Mouse (Mus musculus) lung, postnatal 0 days (tissue): ENCODE results near the gene Kif22. TPM values are rescaled to one million over a fixed set of nuclear protein-coding genes. Genes with fewer than 3 reads are reported as not detected.
A peak's percentile ranks its signal among the peaks of the same experiment; 100 is the strongest.

Experiments used
- ATAC-seq: fragments of 200-750 bp; cut with Nextera tagmentation; 2 replicates; pipeline ENCODE4 v1.8.0; 2017; ENCODE audit warnings: moderate library complexity
- DNase-seq: peaks from one replicate; pipeline ENCODE4 v3.0.0-alpha.2; 2016; ENCODE audit warnings: low spot score
- H3K27ac ChIP-seq: fragments of 300-500 bp; sonication (generic); 2 replicates; pipeline ENCODE4 v1.5.1; 2014; ENCODE audit warnings: antibody characterized with exemption, mild to moderate bottlenecking, low read length, mixed read lengths
- H3K27me3 ChIP-seq: fragments of 300-500 bp; sonication (generic); replicated peaks from 2 replicates; pipeline ENCODE4 v1.6.1; 2014; ENCODE audit warnings: low read length, mixed read lengths; ENCODE audit not compliant: insufficient read depth
- H3K36me3 ChIP-seq: fragments of 300-500 bp; sonication (generic); 2 replicates; pipeline ENCODE4 v1.6.1; 2014; ENCODE audit warnings: low read length, mixed read lengths; ENCODE audit not compliant: insufficient read depth
- H3K4me1 ChIP-seq: fragments of 300-500 bp; sonication (generic); 2 replicates; pipeline ENCODE4 v1.6.1; 2014; ENCODE audit warnings: antibody characterized with exemption, low read depth, low read length, mixed read lengths; ENCODE audit not compliant: insufficient read depth
- H3K4me2 ChIP-seq: fragments of 300-500 bp; sonication (generic); replicated peaks from 2 replicates; pipeline ENCODE4 v1.6.1; 2014; ENCODE audit warnings: low read depth, mild to moderate bottlenecking, low read length, moderate library complexity, mixed read lengths
- H3K4me3 ChIP-seq: fragments of 300-500 bp; sonication (generic); 2 replicates; pipeline ENCODE4 v1.5.1; 2014; ENCODE audit warnings: low read depth, low read length
- H3K9ac ChIP-seq: fragments of 300-500 bp; sonication (generic); replicated peaks from 2 replicates; pipeline ENCODE4 v1.6.1; 2014; ENCODE audit warnings: low read depth, mild to moderate bottlenecking
- H3K9me3 ChIP-seq: fragments of 300-500 bp; sonication (generic); 2 replicates; pipeline ENCODE4 v1.6.1; 2016; ENCODE audit warnings: low read length, mixed read lengths
- CTCF ChIP-seq: IDR thresholded peaks from 2 replicates; pipeline ENCODE4 v1.5.1; 2016; ENCODE audit warnings: antibody characterized with exemption, mild to moderate bottlenecking
- EP300 ChIP-seq: IDR thresholded peaks from 2 replicates; pipeline ENCODE4 v1.6.1; 2016; ENCODE audit warnings: antibody characterized with exemption, mild to moderate bottlenecking, control low read depth
- WGBS: fragments of 180-500 bp; shearing (Covaris S2); extraction: QIAGEN DNeasy Blood & Tissue Kit; methylation state at CpG from one replicate; pipeline ENCODE4 v1.1.7; 2014; 5-methylcytosine and 5-hydroxymethylcytosine counted together
- polyA plus RNA-seq: library from polyadenylated mRNA; unstranded; fragments of >200 nt; fragmentation: Nextera tagmentation; extraction: Ambion mirVana; gene quantifications from 2 replicates; pipeline ENCODE4 v1.2.1, GENCODE M21; 2015

Gene Kif22
- polyA plus RNA-seq, 1 experiment from 2014 or later: 7.0 TPM

DNA sequence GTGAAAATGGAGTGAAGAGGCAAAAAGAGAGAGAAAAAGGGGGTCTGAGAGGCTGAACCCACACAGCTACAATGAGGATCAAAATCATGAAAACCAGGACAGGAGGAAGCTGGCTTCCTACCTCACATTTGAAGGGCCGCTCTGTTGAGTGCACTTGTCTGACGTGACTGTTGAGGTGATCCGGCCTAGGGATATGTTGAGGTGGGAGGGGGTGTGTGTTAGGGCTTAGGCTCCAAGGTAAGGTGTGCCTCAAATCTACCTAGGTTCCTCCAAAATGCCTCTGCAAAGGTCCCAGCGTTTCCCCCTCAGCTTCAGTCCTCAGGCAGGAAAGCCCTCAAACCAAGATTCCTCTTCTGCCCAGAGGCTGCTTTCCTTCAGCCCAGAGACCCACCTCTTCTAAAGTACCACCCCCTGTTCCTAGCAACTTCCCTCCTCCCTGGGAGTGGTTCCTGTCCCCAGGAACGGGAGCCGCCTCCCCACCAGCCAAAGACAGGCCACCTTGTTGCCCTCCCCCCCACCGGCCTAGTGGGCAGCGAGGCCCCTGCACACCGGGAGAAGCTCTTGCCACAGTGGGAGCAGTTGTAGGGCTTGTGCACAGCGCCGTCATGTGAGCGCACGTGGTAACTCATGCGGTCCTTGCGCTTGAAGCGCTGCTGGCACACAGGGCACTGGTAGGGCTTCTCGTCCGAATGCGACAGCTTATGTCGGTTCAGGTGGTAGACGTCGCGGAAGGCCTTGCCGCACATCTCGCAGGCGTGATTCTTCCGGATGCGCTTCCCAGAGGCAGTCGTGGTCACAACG, 17.3 kb downstream of the Kif22 start:
- H3K27ac ChIP-seq: peak overlapping the region; percentile 96
- ATAC-seq (peak; percentile 40), DNase-seq (peak; percentile 94)
- no peaks in the 10 kb centered on the region; the same call in 1 of the 2 replicates for H3K36me3 ChIP-seq
- H3K27me3 ChIP-seq: no peaks in the 10 kb centered on the region
- TF ChIP-seq EP300: no peak
- peak; percentile 91 for TF ChIP-seq CTCF
- peak overlapping the region; percentile 92 for H3K4me3 ChIP-seq
- H3K4me2 ChIP-seq: peak overlapping the region; percentile 94
- no peaks in the 10 kb centered on the region for H3K9me3 ChIP-seq
- H3K4me1 ChIP-seq: peaks cover 22% of the 10 kb centered on the region; the same call in 1 of the 2 replicates
- H3K9ac ChIP-seq: peak overlapping the region; percentile 79
- under 1% methylated on average over 25 of the region's 30 CpGs for WGBS

- H3K27ac ChIP-seq: peak overlapping the region; percentile 96
- ATAC-seq (no peak), DNase-seq (no peak)
- H3K4me2 ChIP-seq: peak overlapping the region; percentile 94
- no peaks in the 10 kb centered on the region for H3K9me3 ChIP-seq
- 15% methylated on average over 19 of the region's 19 CpGs for WGBS
- H3K9ac ChIP-seq: no peak overlapping the region
- H3K4me3 ChIP-seq: peak overlapping the region; percentile 92
- no peaks in the 10 kb centered on the region for H3K27me3 ChIP-seq
- no peaks in the 10 kb centered on the region; the same call in 1 of the 2 replicates for H3K36me3 ChIP-seq
- peaks cover 22% of the 10 kb centered on the region; the same call in 1 of the 2 replicates for H3K4me1 ChIP-seq
- TF ChIP-seq EP300: no peak
- TF ChIP-seq CTCF: no peak
Measured at GRCm38 (mm10) chr7:127023896-127024690, 18.2 kb downstream of the Kif22 start.

DNA sequence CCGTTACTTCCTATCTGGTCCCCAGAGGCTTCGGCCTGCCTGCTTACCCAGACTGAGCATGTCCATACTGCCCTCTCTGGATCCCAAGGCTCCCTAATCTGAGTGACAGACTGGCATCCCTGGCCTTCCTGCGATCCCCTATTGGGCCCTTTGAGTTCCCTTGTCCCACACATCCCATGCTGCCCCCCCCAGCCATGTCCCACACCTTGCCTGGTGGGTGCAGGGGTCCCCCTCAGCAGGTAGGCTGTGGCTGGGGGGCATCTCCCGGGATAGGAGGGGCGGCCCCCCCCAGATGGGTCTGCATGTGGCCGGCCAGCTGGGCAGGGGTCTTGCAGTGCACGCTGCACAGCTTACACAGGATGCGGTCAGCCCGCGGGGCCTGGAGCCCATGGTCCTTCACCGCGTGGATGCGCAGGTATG, 19.0 kb downstream of the Kif22 start:
- WGBS: 67% methylated on average over 11 of the region's 13 CpGs
- H3K4me2 ChIP-seq: 0 out of 2 replicates have a peak overlapping the region, but pooled peaks have one; percentile 94

GRCm38 (mm10) chr7:127022528-127023271, 19.6 kb downstream of the Kif22 start:
- H3K36me3 ChIP-seq: no peaks in the 10 kb centered on the region; the same call in 1 of the 2 replicates
- H3K4me3 ChIP-seq: no peak overlapping the region
- H3K27ac ChIP-seq: 0 out of 2 replicates have a peak overlapping the region, but pooled peaks have one; percentile 9
- no peak overlapping the region for H3K4me2 ChIP-seq
- no peaks in the 10 kb centered on the region for H3K9me3 ChIP-seq
- no peak for DNase-seq
- H3K4me1 ChIP-seq: peaks cover 22% of the 10 kb centered on the region; the same call in 1 of the 2 replicates
- TF ChIP-seq CTCF: no peak
- no peak for TF ChIP-seq EP300
- H3K9ac ChIP-seq: no peak overlapping the region
- no peak for ATAC-seq
- no peaks in the 10 kb centered on the region for H3K27me3 ChIP-seq
- 74% methylated on average over 6 of the region's 7 CpGs for WGBS

More for the DNA sequence above, 19.0 kb downstream of the Kif22 start:
- H3K36me3 ChIP-seq: no peaks in the 10 kb centered on the region; the same call in 1 of the 2 replicates
- H3K9ac ChIP-seq: no peak overlapping the region
- H3K27ac ChIP-seq: no peak overlapping the region
- DNase-seq (no peak), ATAC-seq (no peak)
- no peaks in the 10 kb centered on the region for H3K27me3 ChIP-seq
- H3K9me3 ChIP-seq: no peaks in the 10 kb centered on the region
- no peak for TF ChIP-seq CTCF
- TF ChIP-seq EP300: no peak
- H3K4me3 ChIP-seq: no peak overlapping the region
- peaks cover 22% of the 10 kb centered on the region; the same call in 1 of the 2 replicates for H3K4me1 ChIP-seq

GRCm38 (mm10) chr7:127021563-127022527, 20.4 kb downstream of the Kif22 start:
- DNase-seq (no peak), ATAC-seq (no peak)
- Histone ChIP-seq H3K4me3 (peak overlapping the region; percentile 26; the same call in 1 of the 2 replicates), H3K27me3 (no peaks in the 10 kb centered on the region), H3K4me1 (peaks cover 22% of the 10 kb centered on the region; the same call in 1 of the 2 replicates), H3K9ac (0 out of 2 replicates have a peak overlapping the region, but pooled peaks have one; percentile 20), H3K27ac (no peak overlapping the region), H3K9me3 (no peaks in the 10 kb centered on the region), H3K4me2 (peak overlapping the region; percentile 66; the same call in 1 of the 2 replicates), H3K36me3 (no peaks in the 10 kb centered on the region; the same call in 1 of the 2 replicates)
- WGBS: 39% methylated on average over 4 of the region's 5 CpGs
- TF ChIP-seq EP300 (no peak), CTCF (no peak)
